Mouse (Mus musculus) thymus, adult 2 months (tissue): ENCODE data around the gene Rab17. TPM values are rescaled to one million over a fixed set of nuclear protein-coding genes. Genes with fewer than 3 reads are reported as not detected.

ENCODE experiments used
- DNase-seq: peaks from one replicate; pipeline ENCODE4 v3.0.0; 2021
- H3K27ac ChIP-seq: fragments of 200-500 bp; 2 replicates; pipeline ENCODE4 v1.5.1; 2012; ENCODE audit warnings: low read length, control low read depth; ENCODE audit not compliant: control insufficient read depth, insufficient read depth
- H3K27me3 ChIP-seq: fragments of 200-500 bp; 2 replicates; pipeline ENCODE4 v1.6.1; 2012; ENCODE audit warnings: mild to moderate bottlenecking, low read length, moderate library complexity, mixed read lengths; ENCODE audit not compliant: control insufficient read depth, insufficient read depth
- H3K36me3 ChIP-seq: fragments of 200-500 bp; 2 replicates; pipeline ENCODE4 v1.6.1; 2012; ENCODE audit warnings: mild to moderate bottlenecking, low read length, moderate library complexity; ENCODE audit not compliant: control insufficient read depth, insufficient read depth
- H3K4me1 ChIP-seq: fragments of 200-500 bp; replicated peaks from 2 replicates; pipeline ENCODE4 v1.6.1; 2012; ENCODE audit warnings: low read length; ENCODE audit not compliant: control insufficient read depth, insufficient read depth
- H3K4me3 ChIP-seq: fragments of 200-500 bp; 2 replicates; pipeline ENCODE4 v1.5.1; 2012; ENCODE audit warnings: mild to moderate bottlenecking, low read length, control low read depth, moderate library complexity; ENCODE audit not compliant: control insufficient read depth, insufficient read depth
- CTCF ChIP-seq: fragments of 200-500 bp; IDR thresholded peaks from 2 replicates; pipeline ENCODE4 v1.5.1; 2012; ENCODE audit warnings: mild to moderate bottlenecking, control low read depth, low read length, moderate library complexity, borderline replicate concordance; ENCODE audit not compliant: control insufficient read depth, poor library complexity, insufficient read depth; ENCODE audit errors: extremely low read depth
- POLR2A ChIP-seq: fragments of 200-500 bp; IDR thresholded peaks from 2 replicates; pipeline ENCODE4 v1.6.1; 2012; ENCODE audit warnings: mild to moderate bottlenecking, low read length, control low read depth, moderate library complexity; ENCODE audit not compliant: control insufficient read depth, poor library complexity, insufficient read depth; ENCODE audit errors: extremely low read depth
- WGBS: fragments of 180-500 bp; shearing (Covaris S2); methylation state at CpG from one replicate; pipeline ENCODE4 v1.1.7; 2018; 5-methylcytosine and 5-hydroxymethylcytosine counted together
- polyA plus RNA-seq: library from polyadenylated mRNA; depleted of rRNA; stranded (reverse); fragments of >200 nt; gene quantifications from 2 replicates; pipeline ENCODE4 v1.2.3, GENCODE M21; 2012

Rab17 gene
- polyA plus RNA-seq, 1 experiment = 0.94 TPM

DNA sequence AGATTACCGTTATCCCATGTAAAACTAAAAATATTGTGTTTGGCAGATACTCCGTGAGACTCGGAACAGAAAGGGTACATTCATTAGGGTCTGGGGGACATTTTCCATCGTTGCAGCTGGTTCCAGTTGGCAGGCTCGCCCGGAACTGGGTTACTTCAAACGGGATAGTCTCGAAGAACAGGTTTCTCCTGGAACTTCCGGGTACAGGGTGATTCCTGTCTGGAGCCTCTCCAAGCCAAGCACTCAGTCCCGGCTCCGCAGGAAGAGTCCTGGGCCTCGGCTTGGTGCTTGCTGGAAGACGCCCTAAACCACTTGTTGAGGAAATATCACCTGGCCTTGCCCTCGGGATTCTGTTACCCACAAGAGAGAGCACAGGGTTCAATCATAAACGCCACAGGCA is 42.2 kb downstream of the Rab17 start:
- whole genome bisulfite sequencing = 55% methylated on average over 15 of the region's 15 CpGs
- Histone ChIP-seq H3K4me1 (no peaks in the 10 kb centered on the region), H3K27me3 (no peaks in the 10 kb centered on the region; the same call in 1 of the 2 replicates), H3K36me3 (no peaks in the 10 kb centered on the region), H3K4me3 (no peak overlapping the region), H3K27ac (no peak overlapping the region)
- TF ChIP-seq CTCF (no peak), POLR2A (no peak)
- DNase-seq = no peak

DNA sequence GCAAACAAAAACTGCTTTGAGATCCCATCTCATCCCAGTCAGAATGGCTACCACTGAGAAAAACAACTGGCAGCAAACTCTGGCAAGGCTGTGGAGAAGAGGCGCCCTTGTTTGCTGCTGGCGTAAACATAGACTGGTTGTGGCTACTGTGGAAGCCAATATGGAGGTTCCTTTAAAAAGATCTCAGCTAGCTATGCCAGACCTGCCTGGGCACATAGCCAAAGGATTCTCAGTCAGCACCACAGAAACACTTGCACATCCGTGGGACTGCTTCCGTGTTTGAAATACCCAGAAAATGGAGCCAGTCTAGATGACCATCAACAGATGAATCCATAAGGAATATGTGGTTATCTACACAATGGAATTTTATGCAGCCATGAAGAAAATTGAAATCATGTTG is 43.4 kb downstream of the Rab17 start:
- no peak overlapping the region for H3K27ac ChIP-seq
- no peaks in the 10 kb centered on the region for H3K4me1 ChIP-seq
- H3K36me3 ChIP-seq = no peaks in the 10 kb centered on the region
- H3K4me3 ChIP-seq = no peak overlapping the region
- no peak for TF ChIP-seq CTCF
- no peak for TF ChIP-seq POLR2A
- H3K27me3 ChIP-seq = no peaks in the 10 kb centered on the region; the same call in 1 of the 2 replicates
- WGBS = 56% methylated on average over 4 of the region's 4 CpGs
- DNase-seq = no peak

DNA sequence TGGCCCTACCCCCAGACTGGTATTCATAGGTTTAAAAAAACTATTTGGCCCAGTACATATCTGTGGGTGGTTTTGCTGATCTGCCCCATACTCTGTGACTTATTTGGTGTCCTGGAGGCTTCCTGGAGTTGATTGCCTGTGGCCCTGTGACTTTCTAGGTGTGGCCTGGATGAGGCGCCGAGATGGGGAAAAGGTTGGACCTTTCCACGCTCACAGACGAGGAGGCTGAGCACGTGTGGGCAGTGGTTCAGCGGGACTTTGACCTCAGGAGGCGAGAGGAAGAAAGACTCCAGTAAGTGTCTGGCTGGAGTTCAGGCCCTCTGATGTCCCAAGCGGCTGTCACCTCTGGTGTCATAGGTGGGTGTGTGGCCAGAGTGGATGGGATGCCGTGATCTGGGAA is 47.8 kb downstream of the Rab17 start:
- 93% methylated on average over 9 of the region's 9 CpGs for WGBS
- TF ChIP-seq CTCF (no peak), POLR2A (no peak)
- H3K27me3 ChIP-seq = 0 out of 2 replicates have a peak, but pooled peaks cover 3% of the 10 kb centered on the region
- H3K4me1 ChIP-seq = no peaks in the 10 kb centered on the region
- no peaks in the 10 kb centered on the region for H3K36me3 ChIP-seq
- H3K27ac ChIP-seq = no peak overlapping the region
- DNase-seq = no peak
- H3K4me3 ChIP-seq = no peak overlapping the region

DNA sequence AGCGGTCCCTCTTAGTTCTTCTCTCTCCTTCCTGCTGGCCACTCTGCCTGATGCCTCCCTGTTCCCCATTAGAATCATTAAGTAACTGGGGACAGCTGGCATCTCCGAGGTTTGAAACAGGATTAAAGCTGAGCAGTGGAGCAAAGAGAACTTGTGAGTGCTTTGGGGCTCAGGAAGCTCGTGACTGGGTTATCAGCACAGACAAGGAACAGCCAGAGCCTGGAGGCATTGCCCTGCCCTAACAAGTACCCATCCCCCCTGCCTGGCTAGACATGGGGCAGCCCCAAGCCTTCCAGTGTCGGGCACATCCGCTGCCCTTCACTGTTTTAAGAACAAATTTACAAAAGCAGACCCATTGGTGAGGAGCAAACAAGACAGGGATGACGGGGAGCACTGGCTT is 52.0 kb downstream of the Rab17 start:
- no peak for DNase-seq
- Histone ChIP-seq H3K36me3 (no peaks in the 10 kb centered on the region), H3K4me3 (no peak overlapping the region), H3K4me1 (no peaks in the 10 kb centered on the region; the same call in 1 of the 2 replicates), H3K27ac (no peak overlapping the region), H3K27me3 (peaks cover 3% of the 10 kb centered on the region; the same call in 1 of the 2 replicates)
- 67% methylated on average over 6 of the region's 6 CpGs for WGBS
- no peak for TF ChIP-seq CTCF
- TF ChIP-seq POLR2A = no peak

DNA sequence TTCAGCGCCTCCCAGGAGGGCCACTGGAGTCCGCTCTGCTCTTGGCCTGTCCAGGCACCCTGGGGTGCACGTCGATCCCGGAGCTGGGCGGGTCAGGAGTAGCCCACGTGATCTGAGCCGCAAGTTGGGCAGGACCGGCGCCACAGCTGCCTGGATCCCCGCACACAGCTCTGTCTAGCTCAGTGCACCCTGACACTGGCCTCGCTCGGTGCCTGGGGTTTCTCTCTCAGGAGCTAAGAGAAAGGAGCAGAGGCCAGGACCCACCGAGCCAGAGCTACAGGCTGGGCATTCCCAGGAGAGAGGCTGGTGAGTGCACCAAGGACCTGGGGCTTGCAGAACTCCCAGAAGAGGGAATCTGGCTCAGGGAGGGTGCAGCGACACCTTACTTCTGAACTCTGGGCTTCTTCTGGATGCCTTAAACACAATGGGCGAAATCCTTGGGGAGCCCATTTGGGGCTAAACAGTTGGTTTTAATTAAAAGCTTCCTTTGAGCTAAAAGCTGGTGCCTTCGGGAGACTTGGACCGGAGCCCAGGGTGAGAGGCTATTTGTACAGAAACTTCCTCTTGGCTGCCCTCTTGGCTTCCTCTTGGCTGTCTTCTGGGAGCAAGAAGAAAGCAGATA is 54.4 kb downstream of the Rab17 start, which contains the start of gene Mlph:
Gene Mlph (plus strand): TSS at position 138 of the 622 bp plus-strand sequence.
- no peak for DNase-seq
- TF ChIP-seq POLR2A (no peak), CTCF (no peak)
- H3K4me3 ChIP-seq = no peak within 1 kb of the TSS
- no peak within 1 kb of the TSS for H3K27ac ChIP-seq
- peaks cover 3% of the 10 kb centered on the region; the same call in 1 of the 2 replicates for H3K27me3 ChIP-seq
- H3K4me1 ChIP-seq = no peaks in the 10 kb centered on the region; the same call in 1 of the 2 replicates
- 11% methylated on average over 18 of the region's 18 CpGs for WGBS
- no peaks in the 10 kb centered on the region for H3K36me3 ChIP-seq

DNA sequence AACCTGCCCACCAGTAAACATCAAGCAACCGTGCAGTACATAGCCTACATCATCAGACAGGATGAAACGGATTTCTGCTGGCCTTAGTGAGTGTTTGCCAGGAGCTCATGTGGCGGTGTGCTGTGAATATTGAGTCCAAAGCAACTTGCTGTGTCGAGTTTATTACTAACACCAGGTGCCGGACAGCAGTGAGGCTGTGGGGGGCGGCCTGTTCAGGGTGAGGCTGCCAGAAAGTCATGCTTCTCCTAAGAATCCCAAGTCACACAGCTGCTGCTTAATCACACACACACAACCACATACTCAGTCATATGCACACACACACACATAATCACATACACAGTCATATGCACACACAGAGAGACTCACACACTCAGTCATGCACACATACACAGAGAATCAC is 56.2 kb downstream of the Rab17 start:
- no peak for DNase-seq
- 88% methylated on average over 6 of the region's 6 CpGs for WGBS

DNA sequence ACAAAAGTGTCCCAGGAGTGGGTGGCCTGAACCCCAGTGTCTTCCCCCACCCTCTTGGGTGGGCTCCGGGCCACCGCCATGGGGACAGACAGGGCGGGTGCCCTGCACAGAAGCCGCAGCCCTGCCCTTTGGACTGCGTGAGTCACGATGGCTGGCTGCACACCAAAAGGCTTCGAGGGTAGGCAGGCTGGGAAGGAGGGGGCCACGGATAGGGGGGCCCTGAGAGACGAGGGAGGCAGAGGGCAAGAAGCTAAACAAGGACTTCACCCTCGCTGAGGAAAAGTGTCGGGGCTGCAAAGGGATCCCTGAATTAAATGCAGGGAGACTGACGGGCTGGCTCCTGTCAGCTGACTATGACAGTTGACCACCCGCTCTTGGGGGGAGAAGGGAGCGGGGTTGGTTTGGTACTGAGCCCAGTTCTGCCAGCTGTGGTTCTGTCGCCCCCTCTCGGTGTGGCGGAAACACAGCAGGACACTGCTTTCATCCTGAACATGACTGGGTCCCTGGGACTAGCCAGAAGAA is 59.8 kb downstream of the Rab17 start:
- TF ChIP-seq CTCF (no peak), POLR2A (no peak)
- Histone ChIP-seq H3K4me3 (no peak overlapping the region), H3K36me3 (no peaks in the 10 kb centered on the region), H3K27ac (no peak overlapping the region), H3K27me3 (no peaks in the 10 kb centered on the region; the same call in 1 of the 2 replicates), H3K4me1 (no peaks in the 10 kb centered on the region; the same call in 1 of the 2 replicates)
- WGBS = 36% methylated on average over 17 of the region's 17 CpGs
- DNase-seq = no peak

More for the DNA sequence above, 56.2 kb downstream of the Rab17 start:
- H3K27ac ChIP-seq = no peak overlapping the region
- H3K4me3 ChIP-seq = no peak overlapping the region
- TF ChIP-seq POLR2A (no peak), CTCF (no peak)
- no peaks in the 10 kb centered on the region; the same call in 1 of the 2 replicates for H3K4me1 ChIP-seq
- H3K36me3 ChIP-seq = no peaks in the 10 kb centered on the region
- peaks cover 3% of the 10 kb centered on the region; the same call in 1 of the 2 replicates for H3K27me3 ChIP-seq
